Mouse (Mus musculus) ES-E14 (cell line): ENCODE results near the gene Zbtb5. TPM values are rescaled to one million over a fixed set of nuclear protein-coding genes. Genes with fewer than 3 reads are reported as not detected.

Experiments
- DNase-seq: peaks from one replicate; pipeline ENCODE4 v3.0.0-alpha.2; 2013; ENCODE audit warnings: low read depth, low spot score
- H3K27ac ChIP-seq: 2 replicates; pipeline ENCODE4 v1.5.1; 2012; ENCODE audit warnings: low read depth, mild to moderate bottlenecking, low read length, moderate library complexity, mixed read lengths; ENCODE audit not compliant: poor library complexity, insufficient read depth, severe bottlenecking
- H3K36me3 ChIP-seq: 2 replicates; pipeline ENCODE4 v1.6.1; 2012; ENCODE audit warnings: mild to moderate bottlenecking, low read length, moderate library complexity, mixed read lengths; ENCODE audit not compliant: control insufficient read depth, poor library complexity, insufficient read depth, severe bottlenecking
- H3K4me1 ChIP-seq, 2 experiments: fragments of 150-350 bp in 1 of 2; sonication (generic) in 1 of 2; 2 replicates each; pipeline ENCODE4 v1.6.1; 2012; ENCODE audit warnings: low read length in 2 of 2, mild to moderate bottlenecking in 1 of 2, mixed read lengths in 1 of 2; ENCODE audit not compliant: control insufficient read depth in 2 of 2, insufficient read depth in 2 of 2, poor library complexity in 1 of 2
- H3K4me3 ChIP-seq, 2 experiments: fragments of 150-350 bp in 1 of 2; sonication (generic) in 1 of 2; 2 replicates each; pipeline ENCODE4 v1.5.1; 2012; ENCODE audit warnings: low read length in 2 of 2, low read depth in 1 of 2, mild to moderate bottlenecking in 1 of 2, mixed read lengths in 1 of 2; ENCODE audit not compliant: insufficient read depth in 1 of 2, poor library complexity in 1 of 2, severe bottlenecking in 1 of 2
- H3K9ac ChIP-seq: 2 replicates; pipeline ENCODE4 v1.6.1; 2012; ENCODE audit warnings: low read depth, mild to moderate bottlenecking, low read length, mixed read lengths; ENCODE audit not compliant: poor library complexity, insufficient read depth, severe bottlenecking
- H3K9me3 ChIP-seq: fragments of 150-350 bp; sonication (generic); 2 replicates; pipeline ENCODE4 v1.6.1; 2012; ENCODE audit warnings: low read depth, mild to moderate bottlenecking, low read length; ENCODE audit not compliant: control insufficient read depth, insufficient read depth
- CHD2 ChIP-seq: IDR thresholded peaks from 2 replicates; pipeline ENCODE4 v1.6.1; 2014; ENCODE audit warnings: mild to moderate bottlenecking, low read depth, low read length, inconsistent platforms
- HCFC1 ChIP-seq: IDR thresholded peaks from 2 replicates; pipeline ENCODE4 v1.6.1; 2012; ENCODE audit warnings: low read length, inconsistent platforms, borderline replicate concordance; ENCODE audit not compliant: insufficient read depth
- MAFK ChIP-seq: IDR thresholded peaks from 2 replicates; pipeline ENCODE4 v1.6.1; 2014; ENCODE audit warnings: mild to moderate bottlenecking, low read depth, low read length, inconsistent platforms; ENCODE audit not compliant: insufficient read depth
- ZC3H11A ChIP-seq: IDR thresholded peaks from 2 replicates; pipeline ENCODE4 v1.6.1; 2012; ENCODE audit warnings: low read depth, mild to moderate bottlenecking, inconsistent platforms, low read length, borderline replicate concordance
- ZNF384 ChIP-seq: IDR thresholded peaks from 2 replicates; pipeline ENCODE4 v1.6.1; 2012; ENCODE audit warnings: low read depth, low read length, inconsistent platforms
- in situ Hi-C, 2 experiments: fragments of 600-800 bp; cut with MboI; formaldehyde crosslinking; loops; one replicate each; pipeline ENCODE4 v1.15.1; 2025; ENCODE audit warnings: low sequenced_read_pairs in 2 of 2, inconsistent platforms in 1 of 2; ENCODE audit not compliant: unreplicated experiment in 2 of 2
- total RNA-seq: library from RNA; depleted of rRNA; stranded (reverse); fragments of 300-350 nt; gene quantifications from 2 replicates; pipeline ENCODE4 v1.2.3, GENCODE M21; 2012

Gene Zbtb5
- total RNA-seq, 1 experiment = 8.2 TPM

DNA sequence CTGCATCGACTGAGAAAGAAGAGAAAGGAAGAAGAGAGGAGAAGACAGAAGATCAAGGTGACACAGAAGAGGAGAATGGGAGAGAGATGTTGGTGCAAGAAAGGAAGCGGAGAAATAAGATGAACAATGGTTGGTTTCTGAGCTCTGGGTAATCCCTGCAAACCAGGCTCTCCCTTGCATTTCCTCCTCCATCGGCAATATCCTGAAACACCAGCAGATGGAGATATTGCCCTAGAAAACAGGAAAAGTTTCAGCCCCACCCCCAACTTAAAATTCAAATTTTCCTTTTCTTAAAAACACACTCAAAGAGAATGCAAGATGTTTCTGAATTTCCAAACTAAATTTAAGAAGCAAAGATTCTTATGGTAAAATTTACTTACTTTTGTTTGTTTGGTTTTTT lies 3.4 kb upstream of the Zbtb5 start:
- Histone ChIP-seq H3K36me3 (no peaks in the 10 kb centered on the region), H3K4me1 (peaks cover 2 to 4% of the 10 kb centered on the region in 2 experiments; a peak in 2 of 4 replicates), H3K4me3 (no peak overlapping the region), H3K27ac (no peak overlapping the region), H3K9ac (no peak overlapping the region), H3K9me3 (no peaks in the 10 kb centered on the region)
- TF ChIP-seq HCFC1 = no peak
- peak; percentile 76 for TF ChIP-seq ZC3H11A
- no peak for TF ChIP-seq CHD2
- no peak for TF ChIP-seq ZNF384
- no peak for TF ChIP-seq MAFK
- in situ Hi-C loops = loop anchor here in 1 of 2 experiments (10.0 kb wide), 1 partner anchor 269 kb away; no protein-coding TSS in a partner anchor
- no peak for DNase-seq

DNA sequence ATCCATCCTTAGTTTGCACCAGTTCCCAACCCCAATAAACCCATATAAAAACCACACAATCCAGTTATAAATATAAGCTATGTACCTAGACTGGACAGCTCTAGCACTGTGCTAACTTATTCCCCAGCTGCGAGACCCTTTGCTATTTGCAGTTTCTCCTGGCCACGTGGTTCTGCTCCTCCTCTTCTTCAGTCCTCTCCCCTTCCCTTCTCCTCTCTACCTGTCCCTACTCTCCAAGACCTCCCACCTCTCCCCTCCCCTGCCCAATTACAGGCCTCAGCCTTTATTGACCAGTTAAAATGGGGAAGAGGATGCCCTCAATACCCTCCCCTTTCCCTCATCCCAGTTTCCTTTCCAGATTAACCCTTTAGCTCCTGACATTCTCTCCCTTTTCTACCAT lies 1.3 kb upstream of the Zbtb5 start:
- H3K4me3 ChIP-seq = peak overlapping the region; percentile 84 to 100
- no peak overlapping the region for H3K27ac ChIP-seq
- H3K36me3 ChIP-seq = no peaks in the 10 kb centered on the region
- TF ChIP-seq ZC3H11A = no peak
- TF ChIP-seq HCFC1 = no peak
- no peak for TF ChIP-seq MAFK
- no peak for TF ChIP-seq CHD2
- TF ChIP-seq ZNF384 = no peak
- in situ Hi-C loops = loop anchor here in 1 of 2 experiments (10.0 kb wide), 1 partner anchor 271 kb away; no protein-coding TSS in a partner anchor
- no peaks in the 10 kb centered on the region for H3K9me3 ChIP-seq
- H3K9ac ChIP-seq = no peak overlapping the region; the same call in 1 of the 2 replicates
- no peak for DNase-seq
- peaks cover 2 to 3% of the 10 kb centered on the region in 2 experiments; a peak in 2 of 4 replicates for H3K4me1 ChIP-seq

DNA sequence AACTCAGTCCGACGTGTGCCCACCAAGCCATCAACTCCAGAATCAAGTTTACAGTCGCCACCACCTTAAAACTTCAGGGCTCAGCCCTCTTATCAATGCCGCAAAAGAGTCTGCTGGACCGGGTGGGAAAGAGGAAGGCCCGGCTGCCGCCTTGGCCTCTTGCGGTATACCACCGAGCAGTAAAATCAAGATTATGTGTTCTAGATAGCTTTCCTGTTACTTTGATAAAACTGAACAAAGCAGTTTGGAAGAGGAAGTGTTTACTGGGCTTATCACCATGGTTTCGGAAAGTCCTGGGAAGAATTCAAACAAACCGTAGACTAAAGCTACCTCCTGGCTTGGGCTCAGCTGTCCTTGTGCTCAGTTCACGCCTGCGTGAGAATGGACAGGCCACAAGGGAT lies 819 bp upstream of the Zbtb5 start:
- H3K4me1 ChIP-seq = peaks cover 2 to 3% of the 10 kb centered on the region in 2 experiments; a peak in 2 of 4 replicates
- peak overlapping the region; percentile 88 for H3K9ac ChIP-seq
- H3K36me3 ChIP-seq = no peaks in the 10 kb centered on the region
- no peaks in the 10 kb centered on the region for H3K9me3 ChIP-seq
- TF ChIP-seq HCFC1 = no peak
- H3K27ac ChIP-seq = peak overlapping the region; percentile 60; the same call in 1 of the 2 replicates
- H3K4me3 ChIP-seq = peak overlapping the region; percentile 84 to 100
- no peak for DNase-seq
- in situ Hi-C loops = loop anchor here in 1 of 2 experiments (10.0 kb wide), 1 partner anchor 272 kb away; no protein-coding TSS in a partner anchor

DNA sequence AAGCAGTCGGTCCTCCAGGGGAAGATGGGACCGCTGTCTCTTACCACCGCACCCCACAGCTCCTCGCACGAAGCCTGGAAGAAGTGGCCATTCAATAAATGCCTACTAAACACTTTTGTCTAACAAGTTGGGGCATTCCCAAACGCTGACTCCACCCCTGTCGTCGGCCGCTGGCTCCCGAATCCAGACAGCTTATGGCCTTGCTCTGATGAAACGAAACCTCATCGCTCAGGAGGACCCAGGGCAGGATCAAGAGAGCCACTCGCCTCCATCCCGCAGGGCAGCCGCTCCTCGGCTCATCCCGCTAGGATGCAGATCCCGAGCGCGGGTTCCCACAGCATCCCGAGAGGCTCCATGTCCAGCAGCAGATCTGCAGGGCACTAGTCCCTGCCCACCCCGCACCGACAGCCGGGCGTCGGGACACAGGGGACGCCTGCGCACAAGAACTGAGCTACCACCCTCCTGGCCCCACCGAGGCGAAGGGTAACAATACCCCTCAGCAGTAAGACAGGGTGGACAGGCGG lies 569 bp downstream of the Zbtb5 start:
- in situ Hi-C loops = loop anchor here in 1 of 2 experiments (10.0 kb wide), 1 partner anchor 273 kb away; no protein-coding TSS in a partner anchor
- TF ChIP-seq CHD2 (no peak), ZNF384 (no peak), MAFK (peak; percentile 83)
- Histone ChIP-seq H3K27ac (peak overlapping the region; percentile 73), H3K36me3 (no peaks in the 10 kb centered on the region), H3K9me3 (no peaks in the 10 kb centered on the region), H3K4me1 (peaks cover 2% of the 10 kb centered on the region in 2 experiments; a peak in 2 of 4 replicates), H3K4me3 (peak overlapping the region; percentile 87 to 97), H3K9ac (peak overlapping the region; percentile 75)
- DNase-seq = no peak
